Mouse (Mus musculus): Measurements from ENCODE around the gene Atf6b. TPM values are rescaled to one million over a fixed set of nuclear protein-coding genes. Genes with fewer than 3 reads are reported as not detected.

Atf6b gene
- total and polyA plus RNA-seq, 3 experiments = 45.3 to 101 TPM; not detected in 1

- no peaks in the 10 kb centered on the region for H3K79me2 ChIP-seq (ENCODE audit: control insufficient read depth, insufficient read depth, low read length, poor library complexity)
- H3K9me3 ChIP-seq (replicated peaks; ENCODE audit: insufficient read depth, low read length) = no peaks in the 10 kb centered on the region
- no peak overlapping the region for H3K9ac ChIP-seq (ENCODE audit: control insufficient read depth, low read depth, low read length, poor library complexity, severe bottlenecking)
- no peak for DNase-seq (ENCODE audit: low read depth, low spot score)
- H3K27ac ChIP-seq (ENCODE audit: control insufficient read depth, low read depth, low read length) = no peak overlapping the region
- H3K4me1 ChIP-seq (ENCODE audit: control insufficient read depth in 1 of 2, insufficient read depth in 2 of 2, low read length in 2 of 2) = peaks cover 0 to 11% of the 10 kb centered on the region in 2 experiments; a peak in 2 of 4 replicates
- no peak for TF ChIP-seq ZMIZ1 (IDR thresholded peaks at IDR 0.05; ENCODE audit: low read depth, low read length)
- TF ChIP-seq MAFK (IDR thresholded peaks at IDR 0.05; ENCODE audit: borderline replicate concordance, low read depth, low read length) = no peak
- TF ChIP-seq RCOR1 (IDR thresholded peaks at IDR 0.05; ENCODE audit: low read depth, low read length) = no peak
- no peak for TF ChIP-seq BHLHE40 (IDR thresholded peaks at IDR 0.05; ENCODE audit: borderline replicate concordance, low read depth, low read length)
- no peak for TF ChIP-seq TBP (IDR thresholded peaks at IDR 0.05; ENCODE audit: low read depth, low read length)
- no peak overlapping the region for H3K4me3 ChIP-seq (ENCODE audit: control insufficient read depth in 1 of 2, insufficient read depth in 1 of 2, low read depth in 2 of 2, low read length in 2 of 2)
- no peaks in the 10 kb centered on the region for H3K27me3 ChIP-seq (ENCODE audit: control insufficient read depth in 1 of 2, insufficient read depth in 2 of 2, low read length in 2 of 2)
- H3K36me3 ChIP-seq (ENCODE audit: control insufficient read depth in 1 of 2, insufficient read depth in 2 of 2, low read length in 2 of 2) = no peaks in the 10 kb centered on the region; a peak in 1 of 4 replicates
Measured at GRCm38 (mm10) chr17:34655160-34655559, 8.2 kb downstream of the Atf6b start.

DNA sequence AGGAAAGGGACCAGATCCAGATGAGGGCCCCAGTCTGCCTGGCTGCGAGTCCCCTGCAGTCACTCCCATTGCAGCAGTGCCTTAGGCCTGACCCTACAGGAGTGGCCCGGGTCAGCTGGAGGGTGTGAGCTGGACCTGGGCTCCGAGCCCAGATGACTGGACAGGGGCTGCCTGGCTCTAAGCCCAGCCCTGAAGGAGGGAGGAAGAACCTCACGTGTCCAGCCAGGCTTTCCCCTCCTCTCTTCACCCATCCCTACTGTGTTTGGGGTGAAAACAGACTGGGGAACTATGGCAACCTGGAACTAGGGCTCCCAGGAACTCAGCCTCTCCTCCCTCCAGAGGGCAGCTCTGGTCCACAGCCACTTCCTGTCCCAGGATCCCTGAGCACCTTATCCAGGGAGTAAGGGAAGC lies 8.6 kb downstream of the Atf6b start:
- H3K36me3 ChIP-seq (ENCODE audit: control insufficient read depth in 1 of 2, insufficient read depth in 2 of 2, low read length in 2 of 2) = no peaks in the 10 kb centered on the region; a peak in 1 of 4 replicates
- no peak overlapping the region for H3K4me3 ChIP-seq (ENCODE audit: control insufficient read depth in 1 of 2, insufficient read depth in 1 of 2, low read depth in 2 of 2, low read length in 2 of 2)
- H3K9me3 ChIP-seq (replicated peaks; ENCODE audit: insufficient read depth, low read length) = no peaks in the 10 kb centered on the region
- H3K9ac ChIP-seq (ENCODE audit: control insufficient read depth, low read depth, low read length, poor library complexity, severe bottlenecking) = no peak overlapping the region
- no peaks in the 10 kb centered on the region for H3K79me2 ChIP-seq (ENCODE audit: control insufficient read depth, insufficient read depth, low read length, poor library complexity)
- DNase-seq (ENCODE audit: low read depth, low spot score) = no peak
- H3K27ac ChIP-seq (ENCODE audit: control insufficient read depth, low read depth, low read length) = no peak overlapping the region
- H3K27me3 ChIP-seq (ENCODE audit: control insufficient read depth in 1 of 2, insufficient read depth in 2 of 2, low read length in 2 of 2) = no peaks in the 10 kb centered on the region
- peaks cover 0 to 14% of the 10 kb centered on the region in 2 experiments; a peak in 3 of 4 replicates for H3K4me1 ChIP-seq (ENCODE audit: control insufficient read depth in 1 of 2, insufficient read depth in 2 of 2, low read length in 2 of 2)
- TF ChIP-seq RCOR1 (IDR thresholded peaks at IDR 0.05; ENCODE audit: low read depth, low read length) (no peak), POLR2A (IDR thresholded peaks at IDR 0.05; ENCODE audit: control insufficient read depth in 1 of 2, insufficient read depth in 1 of 2, low read depth in 1 of 2, low read length in 2 of 2, poor library complexity in 1 of 2) (peak in 1 of 2 experiments; percentile 9; a peak in 1 of 4 replicates)

- H3K79me2 ChIP-seq (ENCODE audit: control insufficient read depth, insufficient read depth, low read length, poor library complexity) = no peaks in the 10 kb centered on the region
- TF ChIP-seq ZKSCAN1 (IDR thresholded peaks at IDR 0.05; ENCODE audit: low read depth, low read length) (no peak), POLR2AphosphoS2 (IDR thresholded peaks at IDR 0.05; ENCODE audit: low read length) (no peak), MAX (IDR thresholded peaks at IDR 0.05; ENCODE audit: low read length) (no peak), MEF2A (IDR thresholded peaks at IDR 0.05; ENCODE audit: extremely low read depth, insufficient replicate concordance, low read depth, low read length, poor library complexity, severe bottlenecking) (no peak), E2F4 (IDR thresholded peaks at IDR 0.05; ENCODE audit: borderline replicate concordance, low read depth, low read length) (no peak), POLR2AphosphoS5 (IDR thresholded peaks at IDR 0.05; ENCODE audit: borderline replicate concordance, low read depth, low read length) (no peak), SMC3 (IDR thresholded peaks at IDR 0.05; ENCODE audit: low read depth, low read length) (no peak), CHD1 (IDR thresholded peaks at IDR 0.05; ENCODE audit: low read depth, low read length) (no peak), BHLHE40 (IDR thresholded peaks at IDR 0.05; ENCODE audit: borderline replicate concordance, low read depth, low read length) (no peak), ETS1 (IDR thresholded peaks at IDR 0.05; ENCODE audit: low read depth, low read length) (no peak), ZC3H11A (IDR thresholded peaks at IDR 0.05; ENCODE audit: low read depth, low read length) (no peak), KAT2A (conservative IDR thresholded peaks at IDR 0.05; ENCODE audit: low read depth, low read length) (no peak), NELFE (IDR thresholded peaks at IDR 0.05; ENCODE audit: low read depth, low read length) (no peak), GABPA (IDR thresholded peaks at IDR 0.05; ENCODE audit: low read depth, low read length) (no peak), MAZ (IDR thresholded peaks at IDR 0.05; ENCODE audit: low read depth, low read length) (no peak)
- no peak for DNase-seq (ENCODE audit: low read depth, low spot score)
- peaks cover 0 to 3% of the 10 kb centered on the region in 2 experiments; a peak in 1 of 4 replicates for H3K36me3 ChIP-seq (ENCODE audit: control insufficient read depth in 1 of 2, insufficient read depth in 2 of 2, low read length in 2 of 2)
- H3K4me3 ChIP-seq (ENCODE audit: control insufficient read depth in 1 of 2, insufficient read depth in 1 of 2, low read depth in 2 of 2, low read length in 2 of 2) = no peak overlapping the region
- peaks cover 0 to 18% of the 10 kb centered on the region in 2 experiments; a peak in 3 of 4 replicates for H3K4me1 ChIP-seq (ENCODE audit: control insufficient read depth in 1 of 2, insufficient read depth in 2 of 2, low read length in 2 of 2)
- H3K27me3 ChIP-seq (ENCODE audit: control insufficient read depth in 1 of 2, insufficient read depth in 2 of 2, low read length in 2 of 2) = no peaks in the 10 kb centered on the region
- no peaks in the 10 kb centered on the region for H3K9me3 ChIP-seq (replicated peaks; ENCODE audit: insufficient read depth, low read length)
- no peak overlapping the region for H3K27ac ChIP-seq (ENCODE audit: control insufficient read depth, low read depth, low read length)
- no peak overlapping the region for H3K9ac ChIP-seq (ENCODE audit: control insufficient read depth, low read depth, low read length, poor library complexity, severe bottlenecking)
Measured at GRCm38 (mm10) chr17:34656666-34657065, 9.7 kb downstream of the Atf6b start.

Measured in MEL (cell line).